Mouse (Mus musculus) adrenal gland, postnatal 10 days (tissue): ENCODE measurements around the gene Ptgir. TPM values are rescaled to one million over a fixed set of nuclear protein-coding genes. Genes with fewer than 3 reads are reported as not detected.
A peak's percentile ranks its signal among the peaks of the same experiment; 100 is the strongest.

Experiments used
- DNase-seq: peaks from one replicate; pipeline ENCODE4 v3.0.0; 2021; ENCODE audit warnings: mixed read lengths
- total RNA-seq, 2 experiments: library from RNA; stranded (reverse); gene quantifications; 2 replicates each; pipeline ENCODE4 v1.2.3; 2021

Gene Ptgir
- total RNA-seq, 2 experiments from 2014 or later: 1.2 to 2.0 TPM

DNA sequence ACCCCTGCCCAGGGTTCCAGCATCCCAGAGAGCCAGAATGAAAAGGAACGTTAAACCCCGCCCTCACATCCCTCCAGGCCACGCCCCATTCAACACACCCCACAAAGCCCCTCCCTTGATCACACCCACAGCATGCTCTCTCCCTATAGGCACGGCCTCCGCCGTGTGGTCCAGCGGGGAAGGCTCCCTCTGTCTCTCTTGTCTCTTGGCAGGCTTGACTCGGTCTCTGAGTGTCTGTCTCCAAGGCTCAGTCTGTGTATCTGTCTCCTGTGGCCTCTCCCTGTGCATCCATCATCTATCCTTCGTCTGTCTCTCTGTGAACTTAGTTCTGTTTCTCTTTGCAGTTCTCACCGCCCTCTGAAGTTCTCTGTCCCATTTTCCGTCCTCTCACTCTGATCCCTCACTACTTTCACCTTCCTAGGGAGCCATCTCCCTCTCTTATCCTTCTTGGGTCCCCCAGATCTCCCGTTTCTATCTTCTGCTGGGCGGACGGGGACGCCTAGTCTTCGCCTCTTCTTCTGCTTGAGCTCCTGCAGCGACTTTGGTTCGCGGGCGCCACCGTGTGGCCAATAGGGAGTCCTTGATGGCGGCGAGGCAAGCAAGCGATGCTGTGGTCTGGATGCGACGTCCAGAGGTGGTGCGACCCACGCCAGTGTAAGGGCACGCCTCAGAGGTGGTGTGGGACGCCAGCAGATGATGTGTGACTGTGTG, 14.5 kb upstream of the Ptgir start, which contains the start of gene Gng8:
Gng8 (plus strand) TSS at position 146 of the 711 bp plus-strand sequence.
- peak; percentile 89 for DNase-seq

DNA sequence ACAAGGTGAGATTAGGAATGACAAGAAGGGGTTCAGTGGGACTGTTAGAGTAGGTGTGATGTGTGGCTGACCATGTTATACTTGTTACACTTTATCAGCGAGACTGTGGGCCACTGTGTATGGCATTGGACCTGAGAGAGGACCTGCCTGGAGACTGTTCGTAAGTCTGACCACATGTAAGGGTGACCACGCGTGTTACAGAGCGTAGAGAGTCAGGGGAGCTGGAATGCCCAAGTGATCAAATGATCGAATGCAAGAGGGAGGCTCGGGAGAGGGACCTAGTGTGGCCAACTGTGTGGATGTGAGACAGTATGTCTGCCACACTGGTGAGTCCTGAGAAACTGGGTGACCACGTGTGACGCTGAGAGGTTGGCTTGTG, 13.9 kb upstream of the Ptgir start:
- no peak for DNase-seq

- no peak for DNase-seq
Observed at GRCm38 (mm10) chr7:16893612-16894011, 12.7 kb upstream of the Ptgir start.

DNA sequence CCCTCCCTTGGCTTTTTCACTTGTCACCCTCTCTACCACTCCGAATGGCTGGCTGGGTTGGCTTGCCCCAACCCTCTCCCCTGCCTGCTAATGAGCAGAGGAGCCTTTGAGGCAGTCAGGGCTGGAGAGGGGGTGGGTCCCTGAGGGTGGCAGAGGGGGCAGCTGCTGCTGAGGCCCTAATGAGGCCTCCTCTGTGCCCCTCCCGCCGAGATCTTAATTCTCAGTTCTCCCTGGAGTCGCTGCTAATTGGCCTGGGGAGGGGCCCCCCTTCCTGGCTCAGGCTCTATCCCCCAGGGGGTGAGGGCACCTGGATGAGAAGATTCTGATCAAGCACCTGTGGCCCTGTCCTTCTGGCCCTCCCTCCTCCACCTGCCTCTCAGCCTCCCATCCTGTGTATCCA, 12.0 kb upstream of the Ptgir start:
- DNase-seq: no peak

DNA sequence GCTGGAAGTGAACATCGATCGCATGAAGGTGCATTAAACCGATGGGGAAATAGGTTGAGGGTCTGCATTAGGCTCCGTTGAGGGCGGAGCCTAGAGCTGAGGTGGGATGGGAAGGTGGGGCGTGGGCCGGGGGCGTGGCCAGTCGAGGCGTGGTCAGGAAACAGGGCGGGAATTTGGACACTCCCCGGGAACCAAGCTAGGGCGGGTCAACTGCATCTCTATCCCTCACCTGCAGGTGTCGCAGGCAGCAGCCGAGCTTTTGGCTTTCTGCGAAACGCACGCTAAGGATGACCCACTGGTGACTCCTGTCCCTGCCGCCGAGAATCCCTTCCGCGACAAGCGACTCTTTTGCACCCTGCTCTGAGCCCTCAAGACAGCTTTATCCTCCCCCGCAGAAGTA, 11.3 kb upstream of the Ptgir start:
- DNase-seq: peak; percentile 88

GRCm38 (mm10) chr7:16895511-16895910, 10.8 kb upstream of the Ptgir start:
- DNase-seq: no peak

DNA sequence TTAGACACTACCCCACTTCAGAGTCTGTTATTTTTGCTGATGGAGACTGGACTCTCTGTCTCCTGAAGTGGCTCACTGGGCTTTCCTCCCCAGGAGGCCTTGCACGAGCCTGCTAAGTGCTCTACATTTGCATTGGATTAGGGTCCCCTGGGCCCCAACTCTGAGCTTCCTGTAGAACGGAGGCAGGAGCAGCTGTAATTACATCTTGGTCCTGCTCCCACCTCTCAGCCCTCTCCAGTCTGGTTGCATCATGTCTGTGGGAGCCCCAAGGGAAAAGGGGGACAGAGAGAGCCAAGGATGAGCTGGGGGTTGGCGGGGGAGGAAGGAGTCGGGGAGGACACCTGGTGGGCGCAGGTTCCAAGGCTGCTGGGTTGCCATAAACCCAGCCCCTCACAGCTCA, 5.8 kb upstream of the Ptgir start:
- DNase-seq: no peak

- DNase-seq: no peak
Observed at GRCm38 (mm10) chr7:16903439-16903955, 2.8 kb upstream of the Ptgir start.

DNA sequence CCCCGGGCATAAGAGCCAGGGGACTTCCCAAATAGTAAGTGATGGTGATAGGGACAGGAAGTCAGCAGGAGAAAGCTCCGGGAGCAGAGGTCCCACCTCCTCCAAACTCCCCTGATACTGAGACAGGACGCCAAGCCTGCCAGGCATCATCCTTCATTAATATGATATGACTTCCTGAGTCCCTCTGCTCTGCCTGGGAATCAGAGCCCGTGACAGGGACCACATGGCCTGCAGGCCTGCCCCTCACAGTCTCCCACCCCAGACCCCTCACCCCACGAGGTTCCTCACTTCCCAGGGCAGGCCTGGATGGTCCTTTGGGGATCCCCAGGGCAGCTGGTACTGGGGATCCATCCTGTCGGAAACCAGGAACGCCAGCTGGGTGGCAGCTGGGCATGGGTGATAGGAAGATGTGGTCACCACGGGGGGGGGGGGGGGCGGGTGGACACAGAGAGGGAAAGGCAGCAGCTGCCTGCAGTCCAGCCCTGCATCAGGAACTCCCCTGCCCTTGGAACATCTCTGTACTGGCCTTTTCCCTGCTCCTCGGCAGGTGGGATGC, 2.1 kb upstream of the Ptgir start:
- no peak for DNase-seq

- peak; percentile 54 for DNase-seq
Observed at GRCm38 (mm10) chr7:16905491-16906021, 734 bp upstream of the Ptgir start.

GRCm38 (mm10) chr7:16906889-16907559, 734 bp downstream of the Ptgir start:
- DNase-seq: no peak

DNA sequence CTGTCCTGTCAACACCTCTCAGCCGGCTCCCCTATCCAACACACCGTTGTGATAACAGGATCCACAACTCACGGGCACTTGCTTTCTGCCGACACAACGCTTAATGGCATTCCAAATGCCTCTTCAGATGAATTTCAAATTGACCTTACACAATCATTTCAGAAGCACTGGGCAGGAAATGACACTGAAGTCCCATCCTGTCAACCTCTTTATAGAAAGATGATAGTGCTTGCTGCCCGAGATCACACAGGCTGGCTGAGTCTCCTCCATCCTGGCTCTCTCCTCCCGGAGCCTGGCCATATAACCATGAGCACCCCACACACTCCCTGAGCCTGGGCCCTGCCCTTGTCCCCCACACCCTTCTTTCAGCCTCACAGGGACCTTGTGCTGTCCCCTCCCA, 1.6 kb downstream of the Ptgir start:
- no peak for DNase-seq

DNA sequence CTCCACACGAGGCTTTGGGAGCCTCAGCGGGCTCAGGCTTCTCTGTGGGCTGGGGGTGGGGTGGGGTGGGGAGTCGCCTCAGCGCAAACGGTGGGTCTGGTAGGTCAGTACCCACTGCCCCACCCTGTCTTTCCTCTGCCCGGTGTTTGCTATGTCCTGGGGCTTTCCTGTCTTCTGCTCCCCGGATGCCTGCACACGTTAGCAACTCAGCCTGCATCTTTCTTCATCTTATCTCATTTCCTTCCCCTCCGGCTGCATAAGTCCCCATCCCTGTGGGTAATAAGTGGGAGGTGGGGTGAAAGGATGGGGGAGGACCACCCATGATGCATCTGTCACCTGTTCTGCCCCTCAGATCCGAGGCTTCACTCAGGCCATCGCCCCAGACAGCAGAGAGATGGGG, 2.1 kb downstream of the Ptgir start:
- no peak for DNase-seq

DNA sequence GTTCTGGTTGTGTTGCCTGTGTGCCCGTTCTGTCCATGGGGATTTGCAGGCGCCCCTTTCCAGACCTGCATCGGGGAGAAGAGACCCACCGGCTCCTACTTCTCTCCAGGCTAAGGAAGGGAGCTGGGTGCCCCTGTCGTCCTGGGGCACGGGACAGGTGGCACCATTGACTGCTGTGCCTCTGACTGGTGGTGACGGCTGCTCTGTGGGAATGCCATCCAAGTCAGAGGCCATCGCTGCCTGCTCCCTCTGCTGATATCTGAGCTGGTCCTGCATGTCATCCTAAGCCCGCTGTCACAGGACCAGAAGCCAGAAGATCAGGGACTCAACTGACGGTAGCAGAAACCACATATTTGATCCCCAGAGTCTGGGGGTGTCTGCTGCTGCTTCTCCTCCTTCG, 2.6 kb downstream of the Ptgir start:
- DNase-seq: no peak

DNA sequence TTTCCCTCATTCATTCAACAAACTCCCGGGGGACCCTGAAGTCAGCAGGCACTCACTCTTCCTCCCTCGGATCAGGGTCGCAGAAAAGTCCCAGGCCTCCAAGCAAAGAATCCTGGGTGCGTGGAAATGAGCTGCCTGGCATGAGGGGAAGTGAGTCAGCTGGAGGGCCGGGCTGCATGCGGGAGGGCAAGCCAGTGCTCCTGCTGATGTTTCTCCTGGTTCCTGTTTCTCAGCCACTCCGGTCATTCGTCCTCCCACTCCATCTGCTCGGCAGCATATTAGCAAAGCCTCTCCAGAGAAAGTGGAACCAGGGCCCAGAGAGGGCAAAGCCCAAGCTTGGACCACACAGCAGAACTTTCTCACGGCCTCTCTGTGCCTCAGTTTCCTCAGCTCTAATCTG, 3.6 kb downstream of the Ptgir start:
- DNase-seq: no peak

DNA sequence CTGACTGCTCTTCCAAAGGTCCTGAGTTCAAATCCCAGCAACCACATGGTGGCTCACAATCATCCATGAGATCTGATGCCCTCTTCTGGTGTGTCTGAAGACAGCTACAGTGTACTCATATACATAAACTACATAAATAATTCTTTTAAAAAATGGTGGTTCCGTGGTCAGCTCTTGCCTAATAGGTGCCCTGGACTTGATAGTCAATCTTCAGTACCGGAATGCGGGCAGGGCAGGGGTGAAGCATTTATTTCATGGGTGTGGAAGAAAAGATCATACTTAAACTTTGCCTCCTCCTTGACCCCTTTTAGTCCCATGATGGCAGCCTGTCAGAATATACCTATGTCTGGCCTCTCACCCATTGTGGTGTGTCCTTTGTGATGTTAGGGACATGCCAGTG, 5.6 kb downstream of the Ptgir start:
- no peak for DNase-seq

GRCm38 (mm10) chr7:16912360-16912759, 6.1 kb downstream of the Ptgir start:
- DNase-seq: no peak

DNA sequence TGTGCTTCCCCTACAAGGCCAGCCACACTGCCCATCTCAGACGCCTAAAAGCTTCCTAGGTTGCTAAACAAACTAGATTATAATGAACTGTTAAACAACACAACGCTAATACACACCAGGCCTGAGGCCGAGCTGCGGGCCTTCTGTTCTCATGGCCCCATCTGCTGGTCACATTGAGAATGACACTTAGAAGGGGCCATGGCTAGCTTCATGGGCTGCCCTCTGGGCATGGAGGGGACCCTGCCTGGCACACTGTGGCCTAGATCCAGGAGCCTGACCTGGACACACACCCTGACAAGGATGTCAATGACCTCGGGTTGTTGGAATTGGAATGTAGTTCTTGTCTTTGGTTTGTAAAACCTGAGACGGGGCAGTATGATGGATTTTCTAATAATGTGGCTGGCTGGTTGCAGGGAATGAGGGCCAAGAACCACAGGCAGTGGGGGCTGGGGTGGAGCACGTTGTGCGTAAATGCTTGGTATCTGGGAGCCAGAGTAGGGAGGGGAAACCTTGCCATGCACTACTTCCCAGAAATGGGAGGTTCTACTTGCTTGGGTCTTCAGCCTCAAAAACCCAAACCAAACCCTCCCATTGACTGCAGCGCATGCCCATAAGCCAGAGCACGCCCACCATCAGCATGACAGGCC, 7.6 kb downstream of the Ptgir start:
- peak; percentile 85 for DNase-seq

- DNase-seq: no peak
Observed at GRCm38 (mm10) chr7:16914453-16915343, 8.4 kb downstream of the Ptgir start.

- DNase-seq: no peak
Observed at GRCm38 (mm10) chr7:16915461-16916340, 9.4 kb downstream of the Ptgir start.
